Mouse (Mus musculus): Measurements from ENCODE around the gene Zic2. TPM values are rescaled to one million over a fixed set of nuclear protein-coding genes. Genes with fewer than 3 reads are reported as not detected.

The Zic2 gene
- polyA plus RNA-seq (2014; fragmentation: Nextera tagmentation; extraction: Ambion mirVana): 0.07 TPM in 1 of 2 replicates, not detected in the other

DNA sequence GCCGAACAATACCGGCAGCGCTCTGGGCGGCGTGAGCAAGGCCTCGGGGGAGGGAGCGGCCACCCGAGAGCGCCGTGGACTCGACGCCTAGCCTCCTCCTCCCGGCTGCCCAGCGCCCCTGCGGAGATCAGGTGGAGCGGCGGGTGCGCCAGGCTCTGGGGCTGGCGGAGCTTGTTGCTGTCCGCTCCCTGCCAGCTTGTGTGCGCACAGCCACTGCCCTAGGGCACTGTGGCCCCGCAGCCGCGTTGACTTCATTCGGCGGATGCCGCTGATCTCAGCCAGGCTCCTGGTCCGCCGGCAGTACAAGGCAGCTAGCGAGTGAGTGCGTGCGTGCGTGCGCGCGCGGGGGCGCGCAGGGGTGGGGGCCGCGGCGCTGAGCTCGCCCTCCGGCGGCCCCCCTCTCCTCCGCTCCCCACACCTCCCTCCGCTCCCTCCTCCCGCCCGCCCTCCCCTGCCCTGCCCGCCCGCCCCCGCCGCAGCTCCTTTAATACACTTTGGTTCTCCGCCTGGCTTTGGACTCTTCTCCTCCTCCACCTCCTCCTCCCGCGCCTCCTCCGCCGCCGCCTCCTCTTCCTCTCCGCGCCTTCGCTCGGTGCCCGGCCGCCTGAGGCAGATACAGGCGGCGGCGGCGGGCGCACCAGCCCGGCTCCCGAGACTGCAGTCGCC is at the start of gene Zic2:
Gene Zic2, plus strand, starts transcription at position 545 of the 666 bp plus-strand sequence.
- Histone ChIP-seq H3K27me3 (ENCODE audit: control insufficient read depth, insufficient read depth, low read length) (peaks cover 95% of the 10 kb centered on the region), H3K27ac (ENCODE audit: low read depth, low read length) (no peak within 1 kb of the TSS), H3K4me2 (peak within 1 kb of the TSS; percentile 82), H3K4me3 (ENCODE audit: low read depth, low read length) (peak within 1 kb of the TSS; percentile 44), H3K4me1 (ENCODE audit: control insufficient read depth, insufficient read depth, low read length) (peaks cover 22% of the 10 kb centered on the region), H3K36me3 (ENCODE audit: control insufficient read depth, insufficient read depth, low read length) (no peaks in the 10 kb centered on the region), H3K9me3 (replicated peaks; ENCODE audit: control insufficient read depth, low read length) (no peaks in the 10 kb centered on the region), H3K9ac (ENCODE audit: low read depth, low read length) (peak within 1 kb of the TSS; percentile 10; the same call in 1 of the 2 replicates)
- peak; percentile 74 for ATAC-seq (replicated peaks; ENCODE audit: insufficient number of reproducible peaks, low FRiP score, low TSS enrichment)
- WGBS (ENCODE audit: insufficient replicate concordance): under 1% methylated on average over 36 of the region's 73 CpGs

- Histone ChIP-seq H3K4me2 (no peak overlapping the region), H3K4me1 (ENCODE audit: control insufficient read depth, insufficient read depth, low read length) (no peaks in the 10 kb centered on the region), H3K27ac (ENCODE audit: low read depth, low read length) (no peak overlapping the region), H3K27me3 (ENCODE audit: control insufficient read depth, insufficient read depth, low read length) (peaks cover 2% of the 10 kb centered on the region; the same call in 1 of the 2 replicates), H3K4me3 (ENCODE audit: low read depth, low read length) (no peak overlapping the region), H3K36me3 (ENCODE audit: control insufficient read depth, insufficient read depth, low read length) (no peaks in the 10 kb centered on the region), H3K9ac (ENCODE audit: low read depth, low read length) (no peak overlapping the region), H3K9me3 (replicated peaks; ENCODE audit: control insufficient read depth, low read length) (no peaks in the 10 kb centered on the region)
- no peak for ATAC-seq (replicated peaks; ENCODE audit: insufficient number of reproducible peaks, low FRiP score, low TSS enrichment)
- 57% methylated on average over 10 of the region's 10 CpGs for WGBS (ENCODE audit: insufficient replicate concordance)
Observed at GRCm38 (mm10) chr14:122426529-122427203, 48.6 kb upstream of the Zic2 start.

- Histone ChIP-seq H3K4me3 (ENCODE audit: low read depth, low read length) (no peak overlapping the region), H3K4me2 (no peak overlapping the region), H3K36me3 (ENCODE audit: control insufficient read depth, insufficient read depth, low read length) (no peaks in the 10 kb centered on the region), H3K9me3 (replicated peaks; ENCODE audit: control insufficient read depth, low read length) (no peaks in the 10 kb centered on the region), H3K27me3 (ENCODE audit: control insufficient read depth, insufficient read depth, low read length) (no peaks in the 10 kb centered on the region; the same call in 1 of the 2 replicates), H3K9ac (ENCODE audit: low read depth, low read length) (no peak overlapping the region), H3K27ac (ENCODE audit: low read depth, low read length) (no peak overlapping the region), H3K4me1 (ENCODE audit: control insufficient read depth, insufficient read depth, low read length) (no peaks in the 10 kb centered on the region)
- WGBS (ENCODE audit: insufficient replicate concordance): 64% methylated on average over 8 of the region's 8 CpGs
- ATAC-seq (replicated peaks; ENCODE audit: insufficient number of reproducible peaks, low FRiP score, low TSS enrichment): no peak
Observed at GRCm38 (mm10) chr14:122427204-122427560, 48.1 kb upstream of the Zic2 start.

DNA sequence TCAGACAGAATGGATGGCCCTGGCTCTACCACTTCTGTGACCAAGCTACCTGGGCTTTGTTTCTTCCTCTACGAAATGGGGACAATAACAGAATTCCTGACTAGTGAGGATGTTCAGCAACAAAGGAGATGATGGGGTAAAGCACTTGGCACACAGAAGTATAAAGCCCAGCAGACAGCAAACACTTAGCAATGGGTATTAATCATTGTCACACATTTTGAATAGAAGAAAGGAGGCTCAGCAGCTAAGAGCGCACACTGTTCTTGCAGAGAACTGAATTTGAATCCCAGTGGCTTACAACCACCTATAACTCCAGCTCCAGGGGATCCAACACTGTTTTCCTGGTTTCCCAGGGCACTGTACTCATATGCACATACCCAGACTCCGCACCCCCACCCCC is 47.6 kb upstream of the Zic2 start:
- no peak for ATAC-seq (replicated peaks; ENCODE audit: insufficient number of reproducible peaks, low FRiP score, low TSS enrichment)
- no peaks in the 10 kb centered on the region; the same call in 1 of the 2 replicates for H3K27me3 ChIP-seq (ENCODE audit: control insufficient read depth, insufficient read depth, low read length)
- no peak overlapping the region for H3K9ac ChIP-seq (ENCODE audit: low read depth, low read length)
- H3K4me1 ChIP-seq (ENCODE audit: control insufficient read depth, insufficient read depth, low read length): no peaks in the 10 kb centered on the region
- no peaks in the 10 kb centered on the region for H3K9me3 ChIP-seq (replicated peaks; ENCODE audit: control insufficient read depth, low read length)
- no peaks in the 10 kb centered on the region for H3K36me3 ChIP-seq (ENCODE audit: control insufficient read depth, insufficient read depth, low read length)
- no peak overlapping the region for H3K27ac ChIP-seq (ENCODE audit: low read depth, low read length)
- WGBS (ENCODE audit: insufficient replicate concordance): 72% methylated on average over 3 of the region's 3 CpGs
- no peak overlapping the region for H3K4me3 ChIP-seq (ENCODE audit: low read depth, low read length)
- H3K4me2 ChIP-seq: no peak overlapping the region

DNA sequence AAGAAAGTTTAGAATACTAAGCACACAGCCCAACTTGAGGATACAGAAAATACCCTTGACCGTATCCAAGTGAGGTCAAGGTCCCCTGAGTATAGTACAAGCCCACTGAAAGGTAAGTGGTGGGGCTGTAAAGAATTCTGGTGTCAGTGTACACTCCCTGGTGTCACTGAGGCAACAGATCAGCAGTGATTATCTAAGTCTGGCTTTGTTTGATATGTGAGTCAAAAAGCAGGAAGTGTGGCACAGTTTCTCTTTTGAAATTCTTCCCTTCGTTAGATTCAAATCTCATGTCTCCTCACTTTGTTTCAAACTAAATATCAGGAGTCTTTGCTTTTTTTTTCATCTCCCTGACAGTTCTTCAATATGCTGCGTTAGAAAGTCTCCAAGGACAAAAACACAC is 42.7 kb upstream of the Zic2 start:
- Histone ChIP-seq H3K4me1 (ENCODE audit: control insufficient read depth, insufficient read depth, low read length) (no peaks in the 10 kb centered on the region), H3K4me3 (ENCODE audit: low read depth, low read length) (no peak overlapping the region), H3K27me3 (ENCODE audit: control insufficient read depth, insufficient read depth, low read length) (no peaks in the 10 kb centered on the region; the same call in 1 of the 2 replicates), H3K9ac (ENCODE audit: low read depth, low read length) (no peak overlapping the region), H3K36me3 (ENCODE audit: control insufficient read depth, insufficient read depth, low read length) (no peaks in the 10 kb centered on the region), H3K9me3 (replicated peaks; ENCODE audit: control insufficient read depth, low read length) (no peaks in the 10 kb centered on the region), H3K27ac (ENCODE audit: low read depth, low read length) (no peak overlapping the region), H3K4me2 (no peak overlapping the region)
- no peak for ATAC-seq (replicated peaks; ENCODE audit: insufficient number of reproducible peaks, low FRiP score, low TSS enrichment)
- 66% methylated on average over 3 of the region's 3 CpGs for WGBS (ENCODE audit: insufficient replicate concordance)

- WGBS (ENCODE audit: insufficient replicate concordance): 87% methylated on average over 10 of the region's 10 CpGs
- no peak overlapping the region for H3K27ac ChIP-seq (ENCODE audit: low read depth, low read length)
- no peaks in the 10 kb centered on the region for H3K36me3 ChIP-seq (ENCODE audit: control insufficient read depth, insufficient read depth, low read length)
- no peak for ATAC-seq (replicated peaks; ENCODE audit: insufficient number of reproducible peaks, low FRiP score, low TSS enrichment)
- H3K4me3 ChIP-seq (ENCODE audit: low read depth, low read length): no peak overlapping the region
- no peaks in the 10 kb centered on the region for H3K4me1 ChIP-seq (ENCODE audit: control insufficient read depth, insufficient read depth, low read length)
- no peak overlapping the region for H3K4me2 ChIP-seq
- H3K9me3 ChIP-seq (replicated peaks; ENCODE audit: control insufficient read depth, low read length): no peaks in the 10 kb centered on the region
- H3K9ac ChIP-seq (ENCODE audit: low read depth, low read length): no peak overlapping the region
- no peaks in the 10 kb centered on the region; the same call in 1 of the 2 replicates for H3K27me3 ChIP-seq (ENCODE audit: control insufficient read depth, insufficient read depth, low read length)
Observed at GRCm38 (mm10) chr14:122434039-122434438, 41.2 kb upstream of the Zic2 start.

- H3K9me3 ChIP-seq (replicated peaks; ENCODE audit: control insufficient read depth, low read length): no peaks in the 10 kb centered on the region
- H3K27ac ChIP-seq (ENCODE audit: low read depth, low read length): no peak overlapping the region
- no peaks in the 10 kb centered on the region for H3K4me1 ChIP-seq (ENCODE audit: control insufficient read depth, insufficient read depth, low read length)
- no peaks in the 10 kb centered on the region for H3K36me3 ChIP-seq (ENCODE audit: control insufficient read depth, insufficient read depth, low read length)
- no peak overlapping the region for H3K4me3 ChIP-seq (ENCODE audit: low read depth, low read length)
- ATAC-seq (replicated peaks; ENCODE audit: insufficient number of reproducible peaks, low FRiP score, low TSS enrichment): no peak
- H3K9ac ChIP-seq (ENCODE audit: low read depth, low read length): no peak overlapping the region
- 47% methylated on average over 10 of the region's 10 CpGs for WGBS (ENCODE audit: insufficient replicate concordance)
- no peak overlapping the region for H3K4me2 ChIP-seq
- peaks cover 2% of the 10 kb centered on the region; the same call in 1 of the 2 replicates for H3K27me3 ChIP-seq (ENCODE audit: control insufficient read depth, insufficient read depth, low read length)
Observed at GRCm38 (mm10) chr14:122436850-122437249, 38.4 kb upstream of the Zic2 start.

- H3K4me1 ChIP-seq (ENCODE audit: control insufficient read depth, insufficient read depth, low read length): peaks cover 14% of the 10 kb centered on the region
- ATAC-seq (replicated peaks; ENCODE audit: insufficient number of reproducible peaks, low FRiP score, low TSS enrichment): no peak
- H3K27me3 ChIP-seq (ENCODE audit: control insufficient read depth, insufficient read depth, low read length): peaks cover 74% of the 10 kb centered on the region
- H3K36me3 ChIP-seq (ENCODE audit: control insufficient read depth, insufficient read depth, low read length): no peaks in the 10 kb centered on the region
- H3K4me3 ChIP-seq (ENCODE audit: low read depth, low read length): peak overlapping the region; percentile 51
- peak overlapping the region; percentile 88 for H3K4me2 ChIP-seq
- no peak overlapping the region for H3K27ac ChIP-seq (ENCODE audit: low read depth, low read length)
- H3K9ac ChIP-seq (ENCODE audit: low read depth, low read length): no peak overlapping the region
- H3K9me3 ChIP-seq (replicated peaks; ENCODE audit: control insufficient read depth, low read length): no peaks in the 10 kb centered on the region
- 4% methylated on average over 29 of the region's 29 CpGs for WGBS (ENCODE audit: insufficient replicate concordance)
Observed at GRCm38 (mm10) chr14:122449601-122450495, 25.4 kb upstream of the Zic2 start.

All from heart, embryonic 11.5 days (tissue).